19 mouse cellular contexts compared by ENCODE assay signal in genomic region chr3:53273220-53273619, GRCm38 (mm10).
A peak's percentile ranks its signal among the peaks of the same experiment; 100 is the strongest.
DNase-seq lines count a peak whose midpoint lies in the region; ATAC-seq lines count a peak whose summit lies in the region.
"Had no signal": no experiment of that assay in that cellular context is flagged by ENCODE, and none has a peak within 500 bp of the region (broad histone marks: within the 10 kb centered on the region; RNA-seq: fewer than 3 reads in every experiment).

No protein-coding gene starts in this region.

- no peak overlapping the region for H3K9ac ChIP-seq in kidney, embryonic 14.5 days (ENCODE audit: low read depth, low read length)
- no peak overlapping the region for H3K9ac ChIP-seq in kidney, embryonic 16.5 days (replicated peaks; ENCODE audit: low read length)
- H3K9ac ChIP-seq in hindbrain, embryonic 13.5 days = no peak overlapping the region
- H3K9ac ChIP-seq: embryonic facial prominence, embryonic 12.5 days; forebrain, embryonic 13.5 days; forebrain, embryonic 15.5 days; forebrain, postnatal 0 days had no signal

- peaks cover 9% of the 10 kb centered on the region; the same call in 1 of the 2 replicates for H3K4me1 ChIP-seq in kidney, embryonic 14.5 days (ENCODE audit: control insufficient read depth, insufficient read depth, low read length)
- H3K4me1 ChIP-seq in kidney, embryonic 16.5 days (ENCODE audit: insufficient read depth, low read length) = no peaks in the 10 kb centered on the region; the same call in none of the 2 replicates
- H3K4me1 ChIP-seq in hindbrain, embryonic 13.5 days (replicated peaks) = no peaks in the 10 kb centered on the region
- H3K4me1 ChIP-seq: embryonic facial prominence, embryonic 12.5 days; forebrain, embryonic 13.5 days; forebrain, embryonic 15.5 days had no signal

- H3K27ac ChIP-seq in kidney, embryonic 14.5 days (ENCODE audit: low read depth, low read length) = no peak overlapping the region
- no peak overlapping the region for H3K27ac ChIP-seq in kidney, embryonic 16.5 days (ENCODE audit: low read length)
- H3K27ac ChIP-seq in hindbrain, embryonic 13.5 days = no peak overlapping the region
- H3K27ac ChIP-seq: embryonic facial prominence, embryonic 10.5 days; embryonic facial prominence, embryonic 12.5 days; forebrain, embryonic 13.5 days; forebrain, embryonic 15.5 days had no signal

- peak; percentile 85; the same call in 1 of the 2 replicates for ATAC-seq in kidney, embryonic 14.5 days (ENCODE audit: low FRiP score, low TSS enrichment)
- peak; percentile 69 for ATAC-seq in kidney, embryonic 16.5 days (ENCODE audit: low FRiP score, low TSS enrichment)
- no peak for ATAC-seq in hindbrain, embryonic 13.5 days (ENCODE audit: low FRiP score)
- ATAC-seq: activated CD4-positive, CD25-positive, alpha-beta regulatory T cell, adult 4 months; forebrain, embryonic 13.5 days; forebrain, embryonic 15.5 days; forebrain, postnatal 0 days had no signal

- H3K9me3 ChIP-seq in kidney, embryonic 14.5 days (ENCODE audit: control insufficient read depth, low read length) = no peaks in the 10 kb centered on the region
- H3K9me3 ChIP-seq in kidney, embryonic 16.5 days (ENCODE audit: low read length) = no peaks in the 10 kb centered on the region
- no peaks in the 10 kb centered on the region for H3K9me3 ChIP-seq in hindbrain, embryonic 13.5 days
- H3K9me3 ChIP-seq: embryonic facial prominence, embryonic 10.5 days; embryonic facial prominence, embryonic 12.5 days; forebrain, embryonic 13.5 days; forebrain, embryonic 15.5 days had no signal

- no peak overlapping the region for H3K4me2 ChIP-seq in kidney, embryonic 14.5 days (replicated peaks; ENCODE audit: low read depth, low read length)
- H3K4me2 ChIP-seq in kidney, embryonic 16.5 days (replicated peaks; ENCODE audit: low read depth, low read length) = no peak overlapping the region
- no peak overlapping the region for H3K4me2 ChIP-seq in hindbrain, embryonic 13.5 days
- H3K4me2 ChIP-seq: embryonic facial prominence, embryonic 12.5 days; forebrain, embryonic 13.5 days; forebrain, embryonic 15.5 days had no signal

- DNase-seq in kidney, postnatal 25 days = no peak
- DNase-seq in kidney, adult 8-10 months = no peak
- DNase-seq: adrenal gland, adult 8-10 months; adrenal gland, postnatal 14 days; adrenal gland, postnatal 36 days; cerebellum, adult 11-12 months; cerebellum, adult 2 months; cerebellum, adult 9-10 months; cerebellum, postnatal 10 days; cerebellum, postnatal 25 days; forebrain, postnatal 0 days had no signal

- 69% methylated on average over 3 of the region's 3 CpGs for WGBS in kidney, embryonic 14.5 days
- 50% methylated on average over 3 of the region's 3 CpGs for WGBS in kidney, embryonic 16.5 days
- WGBS in hindbrain, embryonic 13.5 days = 92% methylated on average over 3 of the region's 3 CpGs

- H3K36me3 ChIP-seq in kidney, embryonic 14.5 days (ENCODE audit: control insufficient read depth, insufficient read depth, low read length) = no peaks in the 10 kb centered on the region
- no peaks in the 10 kb centered on the region for H3K36me3 ChIP-seq in kidney, embryonic 16.5 days (ENCODE audit: insufficient read depth, low read length)
- no peaks in the 10 kb centered on the region for H3K36me3 ChIP-seq in hindbrain, embryonic 13.5 days
- H3K36me3 ChIP-seq: embryonic facial prominence, embryonic 10.5 days; embryonic facial prominence, embryonic 12.5 days; forebrain, embryonic 15.5 days had no signal

- H3K4me3 ChIP-seq in kidney, embryonic 14.5 days (ENCODE audit: low read length) = no peak overlapping the region
- H3K4me3 ChIP-seq in kidney, embryonic 16.5 days (ENCODE audit: low read length) = no peak overlapping the region
- no peak overlapping the region for H3K4me3 ChIP-seq in hindbrain, embryonic 13.5 days
- H3K4me3 ChIP-seq: embryonic facial prominence, embryonic 10.5 days; embryonic facial prominence, embryonic 12.5 days; forebrain, embryonic 13.5 days; forebrain, embryonic 15.5 days had no signal

- H3K27me3 ChIP-seq in kidney, embryonic 14.5 days (ENCODE audit: control insufficient read depth, insufficient read depth, low read length) = no peaks in the 10 kb centered on the region
- no peaks in the 10 kb centered on the region for H3K27me3 ChIP-seq in kidney, embryonic 16.5 days (ENCODE audit: insufficient read depth, low read length)
- H3K27me3 ChIP-seq in hindbrain, embryonic 13.5 days = no peaks in the 10 kb centered on the region
- H3K27me3 ChIP-seq: embryonic facial prominence, embryonic 12.5 days; forebrain, embryonic 13.5 days; forebrain, embryonic 15.5 days had no signal
